Mouse (Mus musculus) frontal cortex, adult (tissue): Measurements from ENCODE around the gene Rhbdf2.

Source experiments
- ATAC-seq: cut with Nextera tagmentation; 2 replicates; pipeline ENCODE4 v1.9.2; 2017; ENCODE audit warnings: mild to moderate bottlenecking, moderate library complexity, mixed read lengths; ENCODE audit not compliant: low TSS enrichment

Rhbdf2 gene

DNA sequence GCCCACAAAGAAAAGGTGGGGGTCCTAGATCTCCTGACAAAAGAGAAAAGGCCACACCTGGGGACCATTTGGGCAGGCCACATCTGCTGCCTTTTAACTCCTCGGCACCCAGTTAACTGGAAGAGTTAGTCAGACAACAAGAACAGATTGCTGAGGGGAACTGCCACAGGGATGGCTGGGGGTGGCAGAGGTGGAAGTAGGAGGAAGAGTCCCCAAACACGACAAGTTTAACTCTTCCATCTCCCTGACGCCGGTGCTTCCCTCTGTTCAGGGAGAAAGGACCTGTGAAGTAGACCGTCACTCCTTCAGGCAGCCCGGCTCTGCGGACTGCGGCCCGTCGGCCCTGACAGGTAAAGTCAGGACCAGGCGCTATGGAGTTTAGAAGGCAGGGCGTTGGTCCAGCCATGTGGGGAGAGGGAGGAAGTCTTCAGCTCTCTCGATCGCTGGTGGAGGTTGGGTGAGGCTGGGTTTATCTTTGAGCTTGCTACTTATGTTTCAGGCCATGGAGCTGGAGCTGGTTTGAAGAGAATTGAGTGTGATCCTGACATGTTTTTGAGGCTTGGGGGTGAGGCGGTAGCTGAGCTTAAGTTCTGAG, 32.3 kb upstream of the Rhbdf2 start:
- no peak for ATAC-seq

DNA sequence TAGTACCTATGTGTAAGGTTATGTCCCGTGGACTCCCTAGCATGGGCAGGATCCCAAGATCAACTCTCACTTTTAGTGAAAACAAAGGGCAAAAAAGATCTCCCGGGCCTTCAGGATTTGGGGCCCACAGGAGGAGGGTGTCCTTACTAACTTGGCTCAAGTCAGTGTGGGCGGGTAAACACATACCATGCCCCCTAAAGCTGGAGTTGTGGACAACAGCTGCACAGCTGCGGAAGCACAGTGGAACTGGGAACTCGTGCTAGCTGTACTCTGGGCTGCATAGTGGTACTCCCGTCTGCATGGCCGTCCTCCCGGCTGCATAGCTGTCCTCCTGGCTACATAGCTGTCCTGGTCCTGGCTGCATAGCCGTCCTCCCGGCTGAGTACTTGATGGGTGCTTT, 31.4 kb upstream of the Rhbdf2 start:
- no peak for ATAC-seq

DNA sequence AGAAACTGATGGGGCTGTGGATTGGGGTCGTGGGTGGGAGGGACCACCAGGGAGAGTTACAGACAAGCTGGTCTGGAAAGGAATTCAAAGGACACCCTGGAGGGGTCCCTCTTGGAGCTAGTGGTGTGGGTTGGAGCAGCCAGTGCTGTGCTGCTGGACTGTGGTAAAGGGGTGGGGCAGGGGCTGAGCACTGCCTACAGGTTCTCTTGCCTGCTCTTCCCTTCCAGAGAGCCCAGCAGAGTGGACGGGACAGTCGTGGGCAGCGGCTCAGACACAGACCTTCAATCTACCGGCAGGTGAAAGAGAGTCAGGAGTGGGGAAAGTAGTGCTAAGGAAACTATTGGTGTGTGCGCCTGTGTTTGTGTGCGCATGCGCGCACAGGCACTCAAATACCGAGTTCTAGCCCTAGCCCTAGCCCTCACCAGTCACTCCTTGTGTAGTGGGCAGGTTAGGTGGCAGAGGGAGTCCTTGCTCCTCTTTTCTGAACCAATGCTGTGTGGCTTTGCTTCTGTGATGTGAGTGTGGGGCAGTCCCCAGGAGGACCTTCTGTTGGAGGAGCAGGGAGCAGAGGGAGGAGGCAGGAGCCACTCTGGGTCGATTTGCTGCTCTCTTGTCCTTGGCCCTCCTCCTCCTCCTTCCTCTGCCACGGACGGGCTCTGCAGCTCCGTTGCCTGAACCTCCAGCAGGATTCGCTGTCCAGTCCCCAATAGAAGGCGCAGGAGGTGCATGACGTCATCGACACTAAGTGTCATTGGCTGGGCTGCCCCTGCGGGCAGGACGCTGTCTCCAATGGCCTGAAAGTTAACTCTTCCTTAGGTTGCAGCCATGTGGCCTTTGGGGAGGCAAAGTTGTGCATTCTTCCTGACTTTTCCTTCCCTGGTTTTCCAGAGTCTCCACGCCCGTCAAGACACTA, 30.7 kb upstream of the Rhbdf2 start:
- peak; percentile 68 for ATAC-seq

DNA sequence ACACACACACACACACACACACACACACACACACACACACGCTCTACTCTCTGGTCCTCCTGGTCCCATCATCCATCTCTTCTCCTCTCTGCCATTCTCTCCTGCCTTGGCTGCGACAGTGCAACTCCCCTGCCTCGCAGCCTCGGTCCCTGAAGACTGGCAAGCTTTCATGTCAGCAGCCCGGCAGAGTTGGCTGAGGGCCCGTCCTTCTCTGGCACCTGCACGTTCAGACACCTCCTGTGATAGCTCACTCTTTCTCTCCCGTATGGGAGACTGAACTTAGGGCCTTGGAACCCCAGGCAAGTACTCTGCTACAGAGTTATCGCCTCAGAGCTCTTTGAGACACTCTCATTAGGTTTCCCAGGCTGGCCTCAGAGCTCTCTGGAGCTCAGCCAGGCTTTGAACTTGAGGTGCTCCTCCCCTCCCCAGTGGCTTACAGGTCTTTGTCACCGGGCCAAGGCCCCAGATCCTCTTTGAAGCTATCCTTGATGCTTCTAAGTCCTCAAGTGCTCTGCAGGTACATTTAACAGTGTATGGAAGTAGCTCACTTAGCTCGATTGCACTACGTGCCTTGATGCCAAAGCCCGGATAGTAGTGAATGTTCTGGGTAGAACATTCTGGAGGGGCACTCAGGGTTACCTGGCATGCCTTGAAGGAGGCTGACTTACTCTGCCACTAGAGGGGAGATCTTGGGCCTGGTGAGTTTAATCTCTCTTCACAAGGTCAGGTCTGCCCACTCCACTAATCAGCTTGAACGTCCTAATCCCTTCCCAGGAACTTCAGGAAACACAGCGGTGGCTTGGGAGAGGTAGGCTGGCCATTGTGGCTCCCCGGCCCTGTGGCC, 29.8 kb upstream of the Rhbdf2 start:
- ATAC-seq = no peak

DNA sequence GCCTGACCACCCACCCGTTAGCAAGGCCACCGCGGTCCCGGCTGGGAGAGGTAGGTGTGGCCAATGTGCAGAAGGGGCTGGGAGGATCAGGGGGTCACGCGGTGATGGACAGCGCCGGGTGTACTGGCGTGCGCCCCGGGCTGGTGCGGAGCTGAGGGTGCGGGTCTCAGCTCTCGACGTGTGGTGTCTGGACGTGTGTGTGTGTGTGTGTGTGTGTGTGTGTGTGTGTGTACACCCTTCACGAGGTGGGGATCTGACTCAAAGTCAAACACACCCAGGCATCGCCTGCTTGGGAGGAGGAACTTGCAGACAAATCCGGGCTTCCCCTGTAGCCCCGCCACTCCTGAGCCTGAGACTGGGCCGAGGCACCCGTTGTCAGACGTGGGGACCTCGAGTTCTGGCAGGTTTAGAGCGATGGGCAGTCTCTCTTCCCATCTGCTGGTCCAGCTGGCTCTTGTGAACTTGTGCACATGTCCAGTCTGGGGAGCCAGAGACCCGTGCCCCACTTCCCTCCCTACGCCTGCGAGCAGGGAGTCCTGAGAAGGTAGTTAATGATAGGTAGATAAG, 27.5 kb upstream of the Rhbdf2 start, which contains the start of gene Cygb:
Gene Cygb (minus strand): TSS at position 59 of the 567 bp plus-strand sequence.
- no peak for ATAC-seq

DNA sequence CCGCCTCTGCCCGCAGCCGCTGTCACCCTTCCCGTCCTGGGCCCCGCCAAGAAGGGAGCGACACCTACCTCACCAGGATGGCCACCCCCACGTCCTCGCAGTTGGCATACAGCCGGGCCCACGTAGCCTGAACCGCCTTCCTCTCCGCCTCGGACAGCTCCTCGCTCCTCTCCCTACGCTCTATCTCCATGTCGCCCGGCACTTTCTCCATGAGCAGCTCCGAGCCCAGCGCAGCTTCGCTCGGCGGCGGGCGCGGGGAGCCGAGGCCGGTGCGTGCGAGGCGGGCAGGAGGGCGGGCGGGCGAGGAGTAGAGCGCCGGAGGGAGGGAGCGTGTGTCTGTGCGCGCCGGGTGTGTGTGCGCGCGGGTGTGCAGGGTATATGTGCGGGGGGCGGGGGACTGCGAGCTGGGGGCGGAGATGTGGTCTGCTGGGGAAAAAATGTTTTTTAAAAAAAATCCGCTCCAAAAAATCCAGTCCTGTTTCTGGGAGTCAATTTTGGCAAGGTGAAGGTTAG, 26.9 kb upstream of the Rhbdf2 start:
- peak; percentile 18; the same call in 1 of the 2 replicates for ATAC-seq

DNA sequence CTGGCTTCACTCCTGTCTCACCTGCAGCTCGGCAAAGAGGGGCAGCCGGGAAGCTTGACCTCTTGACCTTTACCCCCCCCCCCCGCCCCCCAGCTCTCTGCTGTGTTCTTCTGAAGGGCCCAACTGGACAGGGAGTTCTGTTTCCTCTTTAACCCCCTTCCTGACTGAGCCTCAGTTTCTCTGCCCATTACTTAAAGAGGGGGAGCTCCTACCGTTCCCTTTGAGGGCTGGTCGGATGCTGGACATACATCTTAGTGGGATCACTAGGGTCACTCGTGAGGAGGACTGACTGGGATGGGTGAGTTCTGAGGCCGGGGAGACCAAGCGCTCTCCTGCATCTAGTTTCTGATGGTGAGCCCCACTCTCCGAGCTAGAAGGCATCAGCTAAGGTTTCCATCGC, 26.4 kb upstream of the Rhbdf2 start, which contains the start of gene Prcd:
Gene Prcd (plus strand): TSS at position 301 of the 400 bp plus-strand sequence.
- no peak for ATAC-seq

DNA sequence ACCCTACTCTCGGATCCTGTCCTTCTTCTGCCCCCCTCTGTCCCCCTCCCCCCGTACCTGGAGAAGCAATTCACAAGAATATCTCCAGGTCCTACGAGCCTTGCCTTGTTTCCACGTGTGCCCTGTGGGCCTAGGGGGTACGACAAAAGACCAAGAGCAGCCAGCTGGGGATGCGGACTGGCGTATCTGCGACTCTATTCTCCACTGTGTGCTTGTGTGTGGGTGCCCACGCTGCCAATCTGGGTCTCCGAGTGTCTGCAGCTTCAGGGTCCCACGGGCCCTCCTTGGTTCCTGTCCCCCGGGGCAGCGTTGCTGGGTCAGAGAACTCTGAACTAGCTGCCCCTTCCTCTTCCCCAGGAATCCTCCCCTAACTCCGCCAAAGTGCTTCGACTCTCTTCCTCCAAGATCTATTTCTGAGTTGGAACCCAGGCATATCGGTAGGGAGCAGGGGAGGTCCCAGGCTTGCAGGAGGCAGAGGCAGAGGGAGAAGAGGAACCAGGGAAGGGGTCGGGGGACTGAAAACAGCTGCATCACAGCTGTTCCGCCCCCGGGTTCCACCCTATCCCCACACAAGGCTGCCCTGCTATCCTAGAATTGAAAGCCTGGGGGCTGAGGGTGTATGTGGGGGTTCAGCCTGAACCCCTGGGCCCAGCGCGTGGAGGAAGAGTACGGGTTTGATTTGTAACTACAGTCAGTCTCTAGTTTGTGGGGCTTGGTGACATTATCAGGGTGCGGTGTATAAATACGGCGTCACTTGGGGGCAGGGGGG, 25.7 kb upstream of the Rhbdf2 start:
- ATAC-seq = no peak

DNA sequence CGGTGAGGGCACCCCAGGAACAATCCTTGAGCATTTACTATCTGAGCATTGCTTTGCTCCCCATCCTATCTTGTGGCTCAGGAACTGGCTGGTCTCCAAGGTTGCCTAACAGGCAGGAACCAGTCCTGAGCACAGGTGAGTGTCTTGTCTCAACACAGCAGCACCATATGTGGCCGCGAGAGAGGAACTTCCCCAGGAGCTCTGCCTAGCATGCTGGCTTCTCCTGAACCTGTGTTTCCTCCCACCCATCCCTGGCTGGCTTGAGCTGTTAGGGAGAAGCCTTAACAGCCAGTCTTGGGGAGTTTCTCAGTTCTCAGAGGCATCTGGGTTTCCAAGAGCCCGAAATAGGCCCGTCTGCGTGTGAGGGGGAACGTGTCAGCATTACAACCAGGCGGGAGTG, 24.5 kb upstream of the Rhbdf2 start:
- ATAC-seq = peak; percentile 80

DNA sequence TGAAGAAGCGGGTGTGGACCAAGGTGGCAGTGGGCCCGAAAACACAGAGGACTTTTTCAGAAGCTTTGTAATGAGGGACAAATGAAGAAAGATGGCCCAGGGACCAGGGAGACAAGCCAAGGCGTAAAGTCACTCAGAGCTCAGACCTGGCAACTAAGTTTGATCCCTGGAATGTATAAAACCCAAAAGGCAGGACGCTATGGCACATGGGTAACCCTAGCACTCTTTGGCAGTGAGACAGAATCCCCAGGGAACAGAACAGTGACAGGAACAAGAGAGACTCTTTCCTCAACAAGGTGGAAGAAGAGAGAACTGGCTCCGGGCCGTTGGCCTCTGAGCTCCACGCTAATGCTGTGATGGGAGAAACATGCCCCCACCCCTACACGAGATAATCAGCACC, 24.0 kb upstream of the Rhbdf2 start:
- ATAC-seq = no peak

DNA sequence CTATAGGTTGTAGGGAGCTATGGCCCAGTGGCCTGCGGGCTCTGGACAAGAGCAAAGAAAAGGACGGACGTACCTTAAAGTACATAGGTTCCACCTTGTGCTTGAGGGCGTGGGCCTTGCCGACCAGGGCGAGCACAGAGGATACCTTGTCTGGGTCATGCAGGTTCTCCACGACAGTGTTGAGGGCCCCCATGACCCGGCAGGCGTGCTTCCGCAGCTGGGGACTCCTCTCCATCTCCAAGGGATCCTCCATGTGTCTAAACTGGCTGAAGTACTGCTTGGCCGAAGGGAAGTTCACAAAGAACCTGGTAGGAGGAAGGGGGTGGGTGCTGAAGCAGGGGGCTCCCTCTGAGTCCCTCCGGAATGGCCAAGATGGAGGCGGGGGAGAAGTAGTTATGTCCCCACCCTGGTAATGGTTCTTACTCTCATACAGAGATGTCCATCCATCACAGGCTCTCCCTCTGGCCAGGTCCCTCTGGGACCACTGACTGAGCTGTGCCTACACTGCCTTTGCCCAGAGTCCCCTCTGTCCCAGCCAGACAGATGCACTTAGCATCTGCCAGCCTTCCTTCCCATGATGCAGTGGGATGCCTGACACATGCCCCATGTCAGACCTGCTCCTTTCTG, 23.0 kb upstream of the Rhbdf2 start:
- no peak for ATAC-seq

DNA sequence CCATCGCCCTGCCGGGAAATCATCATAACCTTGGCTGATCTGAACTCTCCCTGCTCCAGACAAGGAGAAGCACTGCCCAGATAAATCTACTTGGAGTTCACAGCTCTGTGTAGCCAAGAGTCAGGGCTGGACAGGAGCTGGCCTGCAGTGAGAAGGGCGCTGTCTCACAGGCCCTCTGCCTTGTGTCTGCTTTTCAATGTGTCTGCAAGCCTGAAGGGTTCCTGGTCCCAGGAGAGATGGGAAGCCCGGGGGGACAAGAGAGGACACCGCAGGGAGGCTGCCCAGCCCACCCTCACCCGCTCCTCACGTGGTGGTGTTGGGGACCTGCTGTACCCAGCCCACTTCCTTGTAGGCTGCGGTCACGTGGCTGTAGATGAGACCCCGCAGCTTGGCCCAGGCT, 22.2 kb upstream of the Rhbdf2 start:
- no peak for ATAC-seq

DNA sequence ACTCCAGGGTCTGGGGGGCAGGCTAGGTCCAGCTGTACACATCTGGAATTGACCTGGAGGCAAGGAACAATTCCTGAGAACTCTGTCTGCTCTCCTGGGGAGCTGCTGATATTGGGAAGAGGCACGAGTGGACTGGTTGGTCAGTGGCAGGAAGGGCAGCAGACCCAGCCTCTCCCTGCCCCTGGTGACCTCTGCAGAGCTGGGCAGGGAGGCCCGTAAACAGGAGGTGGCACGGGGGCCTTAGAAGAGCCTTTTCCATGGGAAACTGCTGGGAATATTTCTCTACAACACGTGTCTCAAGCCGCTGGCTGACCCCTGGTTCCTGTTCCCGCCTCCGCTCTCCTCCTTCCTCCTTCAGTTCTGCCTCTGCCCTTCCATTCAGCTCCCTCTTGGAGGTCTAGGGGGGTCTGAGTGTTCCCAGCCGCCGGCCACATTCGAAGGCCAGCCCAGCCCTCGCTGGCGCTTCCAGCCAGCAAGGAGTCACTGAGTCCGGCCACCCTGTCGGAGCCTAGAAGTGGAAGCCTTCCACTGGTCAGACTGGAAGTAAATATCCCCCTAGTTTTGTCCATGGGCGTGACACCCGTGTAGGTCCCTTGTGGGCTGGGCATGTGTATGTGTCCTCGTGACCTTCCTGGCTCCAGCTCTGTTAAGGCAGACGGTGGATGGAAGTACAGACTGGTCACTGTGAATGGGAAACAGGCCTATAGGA, 21.5 kb upstream of the Rhbdf2 start:
- no peak for ATAC-seq

DNA sequence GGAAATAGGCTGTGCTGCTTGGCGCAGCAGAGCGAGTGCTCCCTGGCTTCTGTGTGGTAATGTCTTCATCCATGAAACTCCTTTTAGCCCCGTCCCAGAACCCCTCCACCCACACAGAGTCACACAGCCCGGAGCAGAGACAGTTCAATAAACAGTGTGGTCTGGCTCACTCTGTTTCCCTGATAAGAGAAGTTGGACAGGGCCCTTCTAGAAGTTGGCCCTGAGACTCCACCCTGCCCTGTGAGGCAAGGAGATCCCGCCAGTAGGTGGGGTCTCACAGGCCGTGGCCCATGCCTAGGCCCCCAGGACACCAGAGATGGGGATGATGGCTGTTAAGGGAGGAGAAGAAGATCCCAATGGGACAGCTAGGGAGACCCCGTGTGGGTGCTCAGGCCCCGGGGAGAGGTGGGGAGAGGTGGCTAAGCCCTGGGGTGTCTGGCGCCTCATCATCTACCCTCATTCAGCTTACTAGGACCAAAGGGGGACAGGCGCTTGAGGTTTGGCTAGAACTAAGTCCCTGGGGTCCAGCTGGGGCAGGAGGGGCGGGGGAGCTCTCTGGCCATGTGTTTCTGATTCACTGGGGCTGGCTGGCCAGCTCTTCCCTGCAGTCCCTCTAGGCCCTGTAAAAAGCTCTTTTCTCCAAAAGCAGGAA, 20.6 kb upstream of the Rhbdf2 start:
- no peak for ATAC-seq

DNA sequence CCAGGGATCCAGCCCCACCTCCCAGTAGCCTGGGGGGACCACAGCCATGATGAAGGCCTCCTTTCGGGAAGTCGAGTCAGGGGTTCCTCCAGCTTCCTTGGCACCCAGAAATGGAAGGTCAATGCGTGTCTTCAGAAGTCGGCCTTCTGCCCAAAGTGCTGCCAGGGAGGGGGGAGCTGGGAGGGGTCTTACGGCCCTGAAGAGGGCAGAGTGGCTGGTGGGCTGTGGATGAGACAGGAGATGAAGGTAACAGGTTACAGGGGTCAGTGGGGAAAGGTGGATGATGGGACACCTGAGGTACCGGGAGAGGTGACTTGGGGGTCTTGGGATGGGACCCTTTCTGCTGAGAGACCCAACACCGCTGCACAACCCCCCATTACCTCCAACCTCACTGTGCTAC, 20.0 kb upstream of the Rhbdf2 start:
- no peak for ATAC-seq

DNA sequence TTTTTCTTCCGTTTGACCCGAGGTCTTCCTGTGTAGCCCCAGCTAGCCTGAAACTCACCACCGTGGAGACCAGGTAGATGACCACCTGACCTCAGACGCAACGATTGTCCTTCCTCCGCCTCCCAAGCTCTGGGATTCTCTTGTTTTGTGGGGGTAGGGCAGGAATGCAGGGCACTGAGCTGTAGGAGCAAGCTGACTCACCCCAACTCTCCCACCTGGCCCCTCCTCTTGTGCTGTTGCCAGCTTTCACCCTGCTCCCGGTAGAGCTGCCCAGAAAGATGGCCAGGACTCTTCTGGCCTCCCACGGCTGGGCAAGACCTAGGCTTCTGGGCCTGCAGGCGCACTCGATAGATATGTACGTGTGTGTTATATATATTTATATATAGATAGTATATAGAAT, 19.3 kb upstream of the Rhbdf2 start:
- no peak for ATAC-seq

DNA sequence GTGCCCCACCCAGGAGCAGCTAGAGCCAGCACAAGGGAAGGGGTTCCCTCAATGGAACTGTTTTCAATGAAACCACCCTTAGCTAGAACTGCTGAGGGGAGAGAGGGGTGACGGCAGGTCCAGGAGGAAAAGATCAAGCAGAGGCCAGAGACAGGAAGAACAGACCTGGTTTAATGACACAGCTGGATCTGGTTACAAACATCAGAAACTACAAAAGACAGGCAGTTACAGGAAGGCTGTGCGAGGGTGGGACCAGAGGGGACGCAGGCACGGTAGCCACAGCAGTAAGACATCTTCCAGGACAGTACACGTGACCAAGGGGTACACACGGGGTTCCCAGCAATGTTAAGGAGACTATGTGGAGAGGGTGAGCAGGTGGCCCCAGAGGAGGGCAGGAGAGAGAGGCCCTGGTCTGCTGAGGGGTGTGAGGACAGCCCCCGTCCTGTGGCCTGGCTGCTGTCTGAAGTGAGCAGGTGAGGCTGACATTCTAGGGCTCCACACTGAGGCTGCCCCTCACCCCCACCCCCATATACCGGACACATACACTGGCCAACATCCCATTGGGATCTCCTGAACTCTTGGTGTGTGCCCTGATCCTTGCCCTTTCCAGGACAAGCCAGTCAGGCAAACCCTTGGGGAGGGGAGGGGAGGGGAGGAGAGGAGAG, 18.8 kb upstream of the Rhbdf2 start:
- no peak for ATAC-seq

DNA sequence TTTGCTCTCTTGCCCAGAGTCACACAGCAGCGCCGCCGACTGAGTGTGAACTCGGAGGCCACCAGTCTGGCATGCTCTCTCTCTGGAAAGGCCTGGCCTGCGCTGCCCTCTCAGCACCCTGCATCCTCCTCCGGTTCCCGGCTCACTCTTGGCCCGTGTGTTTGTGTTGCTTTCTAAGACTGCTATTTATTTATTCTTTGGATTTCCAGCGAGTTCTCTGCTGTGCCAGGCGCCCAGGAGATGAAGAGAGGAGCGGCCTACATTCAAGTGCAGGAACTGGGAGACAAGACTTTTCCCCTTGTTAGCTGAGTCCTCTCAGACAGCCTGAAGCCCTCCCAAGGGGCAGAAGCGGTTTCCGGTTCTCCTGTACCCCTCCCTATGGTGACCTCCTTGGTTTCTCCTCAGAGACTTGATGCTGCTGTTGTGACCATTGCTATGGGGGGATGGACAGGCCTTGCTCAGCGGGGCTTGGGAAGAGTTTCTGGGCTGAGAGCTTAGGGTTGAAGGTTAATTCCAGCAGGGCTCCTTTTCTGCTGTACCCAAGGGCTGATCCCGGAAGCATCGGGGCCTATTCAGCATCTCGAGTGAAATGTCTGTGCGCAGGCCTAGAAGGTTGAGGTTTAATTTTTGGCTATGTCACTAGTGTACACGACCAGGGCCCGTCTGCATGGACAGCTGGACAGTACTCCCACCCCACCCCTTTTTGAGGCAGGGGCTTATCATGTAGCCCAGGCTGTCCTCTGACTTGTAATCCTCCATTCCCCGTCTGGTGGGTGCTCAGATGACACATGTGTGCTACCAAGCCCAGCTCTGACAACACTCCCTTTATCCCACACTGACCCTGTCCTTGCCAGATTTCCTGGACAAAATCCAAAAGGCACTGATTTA, 17.6 kb upstream of the Rhbdf2 start:
- ATAC-seq = no peak; the same call in 1 of the 2 replicates
